Mouse (Mus musculus) splenic B cell, adult 2 months (primary cell): Measurements from ENCODE around the gene Akt3.

ENCODE experiments used
- DNase-seq: peaks from one replicate; pipeline ENCODE4 v3.0.0-alpha.2; 2011; ENCODE audit warnings: low read depth, low spot score
- H3K27me3 ChIP-seq: 2 replicates; pipeline ENCODE4 v1.6.1; 2012; ENCODE audit warnings: mild to moderate bottlenecking, low read length, moderate library complexity, mixed read lengths; ENCODE audit not compliant: control insufficient read depth, poor library complexity, insufficient read depth, severe bottlenecking
- H3K36me3 ChIP-seq: 2 replicates; pipeline ENCODE4 v1.6.1; 2012; ENCODE audit warnings: mild to moderate bottlenecking, low read length, moderate library complexity, mixed read lengths; ENCODE audit not compliant: control insufficient read depth, poor library complexity, insufficient read depth, severe bottlenecking

Gene Akt3

GRCm38 (mm10) chr1:177236249-177236648 is 21.8 kb downstream of the Akt3 start:
- no peaks in the 10 kb centered on the region for H3K27me3 ChIP-seq
- 0 out of 2 replicates have a peak, but pooled peaks cover 3% of the 10 kb centered on the region for H3K36me3 ChIP-seq
- no peak for DNase-seq

GRCm38 (mm10) chr1:177234462-177234861 is 23.5 kb downstream of the Akt3 start:
- H3K27me3 ChIP-seq, result no peaks in the 10 kb centered on the region
- DNase-seq, result no peak
- 0 out of 2 replicates have a peak, but pooled peaks cover 3% of the 10 kb centered on the region for H3K36me3 ChIP-seq

- no peak for DNase-seq
- Histone ChIP-seq H3K27me3 (no peaks in the 10 kb centered on the region), H3K36me3 (0 out of 2 replicates have a peak, but pooled peaks cover 3% of the 10 kb centered on the region)
These were observed 26.9 kb downstream of the Akt3 start for GRCm38 (mm10) chr1:177231122-177231521.

GRCm38 (mm10) chr1:177198978-177199377 is 59.0 kb downstream of the Akt3 start:
- no peak for DNase-seq
- H3K27me3 ChIP-seq, result no peaks in the 10 kb centered on the region
- no peaks in the 10 kb centered on the region for H3K36me3 ChIP-seq

- H3K27me3 ChIP-seq, result no peaks in the 10 kb centered on the region
- no peaks in the 10 kb centered on the region for H3K36me3 ChIP-seq
- DNase-seq, result peak; percentile 49
These were observed 62.8 kb downstream of the Akt3 start for GRCm38 (mm10) chr1:177195224-177195623.

GRCm38 (mm10) chr1:177194324-177194723 is 63.7 kb downstream of the Akt3 start:
- no peak for DNase-seq
- Histone ChIP-seq H3K27me3 (no peaks in the 10 kb centered on the region), H3K36me3 (no peaks in the 10 kb centered on the region)

GRCm38 (mm10) chr1:177191623-177192022 is 66.4 kb downstream of the Akt3 start:
- no peaks in the 10 kb centered on the region for H3K36me3 ChIP-seq
- no peaks in the 10 kb centered on the region for H3K27me3 ChIP-seq
- DNase-seq, result no peak

GRCm38 (mm10) chr1:177190358-177190757 is 67.6 kb downstream of the Akt3 start:
- H3K27me3 ChIP-seq, result no peaks in the 10 kb centered on the region
- H3K36me3 ChIP-seq, result no peaks in the 10 kb centered on the region
- DNase-seq, result no peak

- H3K36me3 ChIP-seq, result no peaks in the 10 kb centered on the region
- H3K27me3 ChIP-seq, result no peaks in the 10 kb centered on the region
- peak; percentile 88 for DNase-seq
These were observed 69.3 kb downstream of the Akt3 start for GRCm38 (mm10) chr1:177188708-177189107.

GRCm38 (mm10) chr1:177186751-177187150 is 71.3 kb downstream of the Akt3 start:
- Histone ChIP-seq H3K27me3 (no peaks in the 10 kb centered on the region), H3K36me3 (no peaks in the 10 kb centered on the region)
- no peak for DNase-seq

- DNase-seq, result no peak
- Histone ChIP-seq H3K27me3 (no peaks in the 10 kb centered on the region), H3K36me3 (no peaks in the 10 kb centered on the region)
These were observed 78.4 kb downstream of the Akt3 start for GRCm38 (mm10) chr1:177179635-177180034.

GRCm38 (mm10) chr1:177175436-177175835 is 82.6 kb downstream of the Akt3 start:
- no peaks in the 10 kb centered on the region for H3K36me3 ChIP-seq
- no peaks in the 10 kb centered on the region for H3K27me3 ChIP-seq
- no peak for DNase-seq

- H3K27me3 ChIP-seq, result no peaks in the 10 kb centered on the region
- no peaks in the 10 kb centered on the region for H3K36me3 ChIP-seq
- no peak for DNase-seq
These were observed 86.7 kb downstream of the Akt3 start for GRCm38 (mm10) chr1:177171300-177171699.

- Histone ChIP-seq H3K27me3 (no peaks in the 10 kb centered on the region), H3K36me3 (no peaks in the 10 kb centered on the region)
- DNase-seq, result no peak
These were observed 92.2 kb downstream of the Akt3 start for GRCm38 (mm10) chr1:177165789-177166188.

- no peaks in the 10 kb centered on the region for H3K27me3 ChIP-seq
- no peak for DNase-seq
- H3K36me3 ChIP-seq, result no peaks in the 10 kb centered on the region
These were observed 92.7 kb downstream of the Akt3 start for GRCm38 (mm10) chr1:177165336-177165735.

GRCm38 (mm10) chr1:177150344-177151021 is 107.5 kb downstream of the Akt3 start:
- DNase-seq, result no peak
- H3K27me3 ChIP-seq, result no peaks in the 10 kb centered on the region
- no peaks in the 10 kb centered on the region for H3K36me3 ChIP-seq
